ENCODE assay signal across 14 mouse cellular contexts in genomic region chr2:27355684-27356083, GRCm38 (mm10).
DNase-seq lines count a peak whose midpoint lies in the region; ATAC-seq lines count a peak whose summit lies in the region.
"Had no signal": no experiment of that assay in that cellular context is flagged by ENCODE, and none has a peak within 500 bp of the region (broad histone marks: within the 10 kb centered on the region; RNA-seq: fewer than 3 reads in every experiment).

No protein-coding gene starts in this region.

- H3K4me3 ChIP-seq in limb, embryonic 12.5 days (replicated peaks), result no peak overlapping the region
- no peak overlapping the region for H3K4me3 ChIP-seq in limb, embryonic 10.5 days
- H3K4me3 ChIP-seq in hindbrain, embryonic 14.5 days (replicated peaks; ENCODE audit: low read length), result no peak overlapping the region
- H3K4me3 ChIP-seq in neural tube, embryonic 14.5 days (ENCODE audit: low read depth, low read length), result no peak overlapping the region
- H3K4me3 ChIP-seq: kidney, embryonic 15.5 days; liver, embryonic 13.5 days; stomach, embryonic 15.5 days had no signal

- H3K36me3 ChIP-seq in limb, embryonic 12.5 days, result peaks cover 9% of the 10 kb centered on the region
- peaks cover 9% of the 10 kb centered on the region for H3K36me3 ChIP-seq in limb, embryonic 10.5 days
- H3K36me3 ChIP-seq in hindbrain, embryonic 14.5 days (replicated peaks; ENCODE audit: control insufficient read depth, insufficient read depth), result no peaks in the 10 kb centered on the region
- no peaks in the 10 kb centered on the region for H3K36me3 ChIP-seq in neural tube, embryonic 14.5 days (ENCODE audit: control insufficient read depth, insufficient read depth, low read length)

- DNase-seq in embryo, embryonic 10.5 days (ENCODE audit: low spot score), result peak; percentile 32
- no peak for DNase-seq in embryo, embryonic 9.5 days (ENCODE audit: extremely low spot score)
- no peak for DNase-seq in limb, embryonic 10.5 days (ENCODE audit: low spot score)
- no peak for DNase-seq in hindbrain, embryonic 14.5 days (ENCODE audit: low spot score)
- no peak for DNase-seq in gastrocnemius, adult 8-10 months (ENCODE audit: low spot score in 2 of 2)
- DNase-seq in thymus, postnatal 0 days (ENCODE audit: low spot score), result no peak
- DNase-seq: cerebellum, adult 9-11 months; liver, embryonic 13.5 days; thymus, postnatal 36 days had no signal

- H3K9ac ChIP-seq in limb, embryonic 12.5 days (replicated peaks), result no peak overlapping the region
- H3K9ac ChIP-seq in hindbrain, embryonic 14.5 days, result no peak overlapping the region
- H3K9ac ChIP-seq in neural tube, embryonic 14.5 days (replicated peaks; ENCODE audit: low read depth, low read length), result no peak overlapping the region
- H3K9ac ChIP-seq: kidney, embryonic 15.5 days; liver, embryonic 13.5 days; stomach, embryonic 15.5 days had no signal

- peaks cover 7% of the 10 kb centered on the region; the same call in 1 of the 2 replicates for H3K9me3 ChIP-seq in limb, embryonic 12.5 days
- H3K9me3 ChIP-seq in limb, embryonic 10.5 days (replicated peaks), result no peaks in the 10 kb centered on the region
- no peaks in the 10 kb centered on the region for H3K9me3 ChIP-seq in hindbrain, embryonic 14.5 days (ENCODE audit: control insufficient read depth, low read length)
- no peaks in the 10 kb centered on the region for H3K9me3 ChIP-seq in neural tube, embryonic 14.5 days (ENCODE audit: control insufficient read depth, low read length)
- H3K9me3 ChIP-seq: kidney, embryonic 15.5 days; liver, embryonic 13.5 days; stomach, embryonic 15.5 days had no signal

- H3K27ac ChIP-seq in limb, embryonic 12.5 days, result 0 out of 2 replicates have a peak overlapping the region, but pooled peaks have one; percentile 35
- H3K27ac ChIP-seq in limb, embryonic 10.5 days, result no peak overlapping the region
- H3K27ac ChIP-seq in hindbrain, embryonic 14.5 days, result peak overlapping the region; percentile 67
- peak overlapping the region; percentile 29; the same call in 1 of the 2 replicates for H3K27ac ChIP-seq in neural tube, embryonic 14.5 days (ENCODE audit: low read depth, low read length)
- H3K27ac ChIP-seq: kidney, embryonic 15.5 days; liver, embryonic 13.5 days; stomach, embryonic 15.5 days had no signal

- no peaks in the 10 kb centered on the region for H3K27me3 ChIP-seq in limb, embryonic 12.5 days
- no peaks in the 10 kb centered on the region for H3K27me3 ChIP-seq in limb, embryonic 10.5 days (ENCODE audit: low read depth, poor library complexity, severe bottlenecking)
- no peaks in the 10 kb centered on the region for H3K27me3 ChIP-seq in hindbrain, embryonic 14.5 days (ENCODE audit: control insufficient read depth, insufficient read depth, low read length)
- no peaks in the 10 kb centered on the region for H3K27me3 ChIP-seq in neural tube, embryonic 14.5 days (ENCODE audit: control insufficient read depth, insufficient read depth, low read length)
- H3K27me3 ChIP-seq: kidney, embryonic 15.5 days; liver, embryonic 13.5 days; stomach, embryonic 15.5 days had no signal

- H3K4me2 ChIP-seq in limb, embryonic 12.5 days, result no peak overlapping the region
- no peak overlapping the region for H3K4me2 ChIP-seq in hindbrain, embryonic 14.5 days (replicated peaks)
- H3K4me2 ChIP-seq in neural tube, embryonic 14.5 days (ENCODE audit: low read depth, low read length), result no peak overlapping the region
- H3K4me2 ChIP-seq: kidney, embryonic 15.5 days; liver, embryonic 13.5 days; stomach, embryonic 15.5 days had no signal

- 34% methylated on average over 4 of the region's 4 CpGs for WGBS in limb, embryonic 12.5 days
- WGBS in limb, embryonic 10.5 days, result 50% methylated on average over 4 of the region's 4 CpGs
- WGBS in hindbrain, embryonic 14.5 days, result 30% methylated on average over 4 of the region's 4 CpGs
- WGBS in neural tube, embryonic 14.5 days, result 29% methylated on average over 4 of the region's 4 CpGs

- no peak for ATAC-seq in limb, embryonic 12.5 days (ENCODE audit: insufficient number of reproducible peaks, insufficient read depth, low FRiP score, low TSS enrichment, low read depth)
- no peak for ATAC-seq in hindbrain, embryonic 14.5 days (ENCODE audit: low FRiP score)
- no peak for ATAC-seq in neural tube, embryonic 14.5 days (ENCODE audit: low read depth)
- ATAC-seq: inflammation-experienced regulatory T-cells, adult 6 months had no signal

- H3K4me1 ChIP-seq in limb, embryonic 12.5 days (replicated peaks), result peaks cover 29% of the 10 kb centered on the region
- H3K4me1 ChIP-seq in limb, embryonic 10.5 days, result peaks cover 32% of the 10 kb centered on the region; the same call in 1 of the 2 replicates
- H3K4me1 ChIP-seq in hindbrain, embryonic 14.5 days (replicated peaks; ENCODE audit: control insufficient read depth, insufficient read depth, low read length), result peaks cover 55% of the 10 kb centered on the region
- peaks cover 37% of the 10 kb centered on the region for H3K4me1 ChIP-seq in neural tube, embryonic 14.5 days (ENCODE audit: control insufficient read depth, insufficient read depth, low read length)
